Mouse (Mus musculus): ENCODE results near the gene Adamts17. TPM values are rescaled to one million over a fixed set of nuclear protein-coding genes. Genes with fewer than 3 reads are reported as not detected.

Adamts17 gene
- total and polyA plus RNA-seq, 3 experiments: 0.33 to 0.42 TPM; not detected in 1

GRCm38 (mm10) chr7:66962736-66963135, 123.2 kb downstream of the Adamts17 start:
- H3K9me3 ChIP-seq (replicated peaks; ENCODE audit: insufficient read depth, low read length): no peaks in the 10 kb centered on the region
- peaks cover 0 to 2% of the 10 kb centered on the region in 2 experiments; a peak in 1 of 4 replicates for H3K27me3 ChIP-seq (ENCODE audit: control insufficient read depth in 1 of 2, insufficient read depth in 2 of 2, low read length in 2 of 2)
- no peaks in the 10 kb centered on the region for H3K79me2 ChIP-seq (ENCODE audit: control insufficient read depth, insufficient read depth, low read length, poor library complexity)
- DNase-seq (ENCODE audit: low read depth, low spot score): no peak
- H3K9ac ChIP-seq (ENCODE audit: control insufficient read depth, low read depth, low read length, poor library complexity, severe bottlenecking): no peak overlapping the region
- no peaks in the 10 kb centered on the region for H3K36me3 ChIP-seq (ENCODE audit: control insufficient read depth in 1 of 2, insufficient read depth in 2 of 2, low read length in 2 of 2)
- H3K27ac ChIP-seq (ENCODE audit: control insufficient read depth, low read depth, low read length): no peak overlapping the region
- TF ChIP-seq ELF1 (IDR thresholded peaks at IDR 0.05; ENCODE audit: low read depth, low read length): no peak
- no peak for TF ChIP-seq POLR2A (IDR thresholded peaks at IDR 0.05; ENCODE audit: control insufficient read depth in 1 of 2, insufficient read depth in 1 of 2, low read depth in 1 of 2, low read length in 2 of 2, poor library complexity in 1 of 2)
- TF ChIP-seq SIN3A (IDR thresholded peaks at IDR 0.05; ENCODE audit: low read length): no peak
- TF ChIP-seq POLR2AphosphoS5 (IDR thresholded peaks at IDR 0.05; ENCODE audit: borderline replicate concordance, low read depth, low read length): no peak
- no peak for TF ChIP-seq JUND (IDR thresholded peaks at IDR 0.05; ENCODE audit: low read depth, low read length)
- TF ChIP-seq E2F4 (IDR thresholded peaks at IDR 0.05; ENCODE audit: borderline replicate concordance, low read depth, low read length): no peak
- no peak for TF ChIP-seq MXI1 (IDR thresholded peaks at IDR 0.05; ENCODE audit: low read depth, low read length)
- no peaks in the 10 kb centered on the region for H3K4me1 ChIP-seq (ENCODE audit: control insufficient read depth in 1 of 2, insufficient read depth in 2 of 2, low read length in 2 of 2)
- H3K4me3 ChIP-seq (ENCODE audit: control insufficient read depth in 1 of 2, insufficient read depth in 1 of 2, low read depth in 2 of 2, low read length in 2 of 2): no peak overlapping the region

DNA sequence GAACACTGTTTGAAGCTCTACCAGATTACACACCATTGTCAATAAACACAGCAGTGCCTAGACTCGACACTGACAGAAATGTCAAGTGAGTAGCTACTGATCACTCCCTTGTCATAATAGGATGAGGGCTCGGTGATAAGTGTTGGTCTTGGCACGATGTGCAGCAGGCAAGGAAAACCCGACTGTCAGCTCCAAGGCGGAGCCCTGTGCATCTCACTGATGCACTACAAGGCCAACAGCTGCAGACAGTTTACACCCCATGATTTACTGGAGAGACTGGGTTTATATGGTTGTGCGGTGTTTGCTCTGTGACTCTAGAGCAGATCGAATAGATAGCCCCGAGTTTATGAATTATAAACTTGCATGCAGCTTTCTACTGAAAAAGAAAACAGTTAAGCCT, 124.0 kb downstream of the Adamts17 start:
- DNase-seq (ENCODE audit: low read depth, low spot score): no peak
- Histone ChIP-seq H3K27me3 (ENCODE audit: control insufficient read depth in 1 of 2, insufficient read depth in 2 of 2, low read length in 2 of 2) (peaks cover 0 to 2% of the 10 kb centered on the region in 2 experiments; a peak in 1 of 4 replicates), H3K79me2 (ENCODE audit: control insufficient read depth, insufficient read depth, low read length, poor library complexity) (no peaks in the 10 kb centered on the region), H3K27ac (ENCODE audit: control insufficient read depth, low read depth, low read length) (no peak overlapping the region), H3K9ac (ENCODE audit: control insufficient read depth, low read depth, low read length, poor library complexity, severe bottlenecking) (no peak overlapping the region), H3K4me1 (ENCODE audit: control insufficient read depth in 1 of 2, insufficient read depth in 2 of 2, low read length in 2 of 2) (no peaks in the 10 kb centered on the region), H3K9me3 (replicated peaks; ENCODE audit: insufficient read depth, low read length) (no peaks in the 10 kb centered on the region), H3K4me3 (ENCODE audit: control insufficient read depth in 1 of 2, insufficient read depth in 1 of 2, low read depth in 2 of 2, low read length in 2 of 2) (no peak overlapping the region), H3K36me3 (ENCODE audit: control insufficient read depth in 1 of 2, insufficient read depth in 2 of 2, low read length in 2 of 2) (no peaks in the 10 kb centered on the region)
- TF ChIP-seq MYC (IDR thresholded peaks at IDR 0.05; ENCODE audit: low read depth, low read length) (no peak), ZC3H11A (IDR thresholded peaks at IDR 0.05; ENCODE audit: low read depth, low read length) (no peak), TBP (IDR thresholded peaks at IDR 0.05; ENCODE audit: low read depth, low read length) (no peak), CHD1 (IDR thresholded peaks at IDR 0.05; ENCODE audit: low read depth, low read length) (no peak), CTCF (IDR thresholded peaks at IDR 0.05 in 2 of 3, conservative IDR thresholded peaks at IDR 0.05 in 1 of 3; ENCODE audit: control insufficient read depth in 1 of 3, insufficient read depth in 1 of 3, low read depth in 2 of 3, low read length in 3 of 3, poor library complexity in 1 of 3, severe bottlenecking in 1 of 3) (no peak), MAZ (IDR thresholded peaks at IDR 0.05; ENCODE audit: low read depth, low read length) (no peak), POLR2AphosphoS5 (IDR thresholded peaks at IDR 0.05; ENCODE audit: borderline replicate concordance, low read depth, low read length) (no peak), E2F4 (IDR thresholded peaks at IDR 0.05; ENCODE audit: borderline replicate concordance, low read depth, low read length) (no peak), BHLHE40 (IDR thresholded peaks at IDR 0.05; ENCODE audit: borderline replicate concordance, low read depth, low read length) (no peak), USF1 (IDR thresholded peaks at IDR 0.05; ENCODE audit: low read depth, low read length) (no peak), KAT2A (conservative IDR thresholded peaks at IDR 0.05; ENCODE audit: low read depth, low read length) (no peak), ZNF384 (IDR thresholded peaks at IDR 0.05; ENCODE audit: low read depth, low read length) (no peak), SIN3A (IDR thresholded peaks at IDR 0.05; ENCODE audit: low read length) (no peak), MEF2A (IDR thresholded peaks at IDR 0.05; ENCODE audit: extremely low read depth, insufficient replicate concordance, low read depth, low read length, poor library complexity, severe bottlenecking) (no peak), ZMIZ1 (IDR thresholded peaks at IDR 0.05; ENCODE audit: low read depth, low read length) (no peak)

All from MEL (cell line).